Mouse (Mus musculus): ENCODE measurements around the gene Triobp. TPM values are rescaled to one million over a fixed set of nuclear protein-coding genes. Genes with fewer than 3 reads are reported as not detected.
A peak's percentile ranks its signal among the peaks of the same experiment; 100 is the strongest.

Gene Triobp
- polyA plus RNA-seq, 1 experiment from 2014 or later = 35.6 TPM

- no peak overlapping the region for H3K27ac ChIP-seq
- H3K27me3 ChIP-seq = no peaks in the 10 kb centered on the region
- peaks cover 23% of the 10 kb centered on the region for H3K4me1 ChIP-seq
- H3K36me3 ChIP-seq (ENCODE audit: poor library complexity, severe bottlenecking) = peaks cover 44% of the 10 kb centered on the region
- peak overlapping the region; percentile 39; the same call in 1 of the 2 replicates for H3K9ac ChIP-seq
- peak; percentile 40 for ATAC-seq
- no peaks in the 10 kb centered on the region for H3K9me3 ChIP-seq (replicated peaks)
- H3K4me3 ChIP-seq = peak overlapping the region; percentile 16; the same call in 1 of the 2 replicates
- H3K4me2 ChIP-seq = peak overlapping the region; percentile 47
- WGBS = 6% methylated on average over 9 of the region's 9 CpGs
Measured at GRCm38 (mm10) chr15:78942663-78943062, 4.9 kb upstream of the Triobp start.

GRCm38 (mm10) chr15:78946232-78946631 is 1.3 kb upstream of the Triobp start:
- peaks cover 19% of the 10 kb centered on the region for H3K36me3 ChIP-seq (ENCODE audit: poor library complexity, severe bottlenecking)
- no peak overlapping the region for H3K27ac ChIP-seq
- H3K9me3 ChIP-seq (replicated peaks) = no peaks in the 10 kb centered on the region
- no peak overlapping the region; the same call in 1 of the 2 replicates for H3K9ac ChIP-seq
- ATAC-seq = no peak
- H3K4me3 ChIP-seq = no peak overlapping the region
- H3K27me3 ChIP-seq = no peaks in the 10 kb centered on the region
- no peak overlapping the region for H3K4me2 ChIP-seq
- H3K4me1 ChIP-seq = peaks cover 36% of the 10 kb centered on the region
- 38% methylated on average over 7 of the region's 7 CpGs for WGBS

- Histone ChIP-seq H3K4me1 (peaks cover 30% of the 10 kb centered on the region), H3K9ac (peak overlapping the region; percentile 70), H3K36me3 (ENCODE audit: poor library complexity, severe bottlenecking) (peaks cover 31% of the 10 kb centered on the region), H3K9me3 (replicated peaks) (no peaks in the 10 kb centered on the region), H3K4me3 (peak overlapping the region; percentile 59), H3K27me3 (no peaks in the 10 kb centered on the region), H3K27ac (peak overlapping the region; percentile 55), H3K4me2 (peak overlapping the region; percentile 66)
- ATAC-seq = peak; percentile 30; the same call in 1 of the 2 replicates
- WGBS = under 1% methylated on average over 11 of the region's 11 CpGs
Measured at GRCm38 (mm10) chr15:78948152-78948725, 715 bp downstream of the Triobp start.

GRCm38 (mm10) chr15:78948883-78949282 is 1.4 kb downstream of the Triobp start:
- Histone ChIP-seq H3K9me3 (replicated peaks) (no peaks in the 10 kb centered on the region), H3K27me3 (no peaks in the 10 kb centered on the region), H3K4me1 (peaks cover 30% of the 10 kb centered on the region), H3K36me3 (ENCODE audit: poor library complexity, severe bottlenecking) (peaks cover 37% of the 10 kb centered on the region), H3K9ac (no peak overlapping the region), H3K4me2 (peak overlapping the region; percentile 66), H3K4me3 (peak overlapping the region; percentile 59), H3K27ac (no peak overlapping the region)
- no peak for ATAC-seq
- WGBS = 99% methylated on average over 3 of the region's 3 CpGs

GRCm38 (mm10) chr15:78955663-78956062 is 8.1 kb downstream of the Triobp start:
- H3K4me2 ChIP-seq = no peak overlapping the region
- H3K27ac ChIP-seq = no peak overlapping the region
- H3K4me3 ChIP-seq = no peak overlapping the region
- no peaks in the 10 kb centered on the region for H3K27me3 ChIP-seq
- ATAC-seq = no peak
- H3K9ac ChIP-seq = no peak overlapping the region
- no peaks in the 10 kb centered on the region for H3K9me3 ChIP-seq (replicated peaks)
- peaks cover 83% of the 10 kb centered on the region for H3K36me3 ChIP-seq (ENCODE audit: poor library complexity, severe bottlenecking)
- peaks cover 4% of the 10 kb centered on the region; the same call in 1 of the 2 replicates for H3K4me1 ChIP-seq
- 86% methylated on average over 3 of the region's 3 CpGs for WGBS

- Histone ChIP-seq H3K4me1 (no peaks in the 10 kb centered on the region), H3K27me3 (no peaks in the 10 kb centered on the region), H3K4me2 (no peak overlapping the region), H3K27ac (no peak overlapping the region), H3K36me3 (ENCODE audit: poor library complexity, severe bottlenecking) (peaks cover 83% of the 10 kb centered on the region), H3K9ac (no peak overlapping the region), H3K9me3 (replicated peaks) (no peaks in the 10 kb centered on the region), H3K4me3 (no peak overlapping the region)
- ATAC-seq = no peak
- 88% methylated on average over 4 of the region's 4 CpGs for WGBS
Measured at GRCm38 (mm10) chr15:78956351-78956750, 8.8 kb downstream of the Triobp start.

GRCm38 (mm10) chr15:78957021-78957420 is 9.5 kb downstream of the Triobp start:
- no peak for ATAC-seq
- Histone ChIP-seq H3K27ac (no peak overlapping the region), H3K4me2 (no peak overlapping the region), H3K36me3 (ENCODE audit: poor library complexity, severe bottlenecking) (peaks cover 83% of the 10 kb centered on the region), H3K4me3 (no peak overlapping the region), H3K9me3 (replicated peaks) (no peaks in the 10 kb centered on the region), H3K9ac (no peak overlapping the region), H3K27me3 (no peaks in the 10 kb centered on the region), H3K4me1 (no peaks in the 10 kb centered on the region)
- WGBS = 82% methylated on average over 15 of the region's 15 CpGs

- no peaks in the 10 kb centered on the region for H3K9me3 ChIP-seq (replicated peaks)
- peaks cover 81% of the 10 kb centered on the region for H3K36me3 ChIP-seq (ENCODE audit: poor library complexity, severe bottlenecking)
- peaks cover 7% of the 10 kb centered on the region for H3K4me1 ChIP-seq
- H3K9ac ChIP-seq = no peak overlapping the region
- H3K27me3 ChIP-seq = no peaks in the 10 kb centered on the region
- no peak for ATAC-seq
- no peak overlapping the region for H3K4me2 ChIP-seq
- no peak overlapping the region for H3K27ac ChIP-seq
- 92% methylated on average over 11 of the region's 11 CpGs for WGBS
- no peak overlapping the region for H3K4me3 ChIP-seq
Measured at GRCm38 (mm10) chr15:78959537-78959936, 12.0 kb downstream of the Triobp start.

GRCm38 (mm10) chr15:78960088-78960487 is 12.6 kb downstream of the Triobp start:
- H3K4me1 ChIP-seq = peaks cover 7% of the 10 kb centered on the region
- H3K9me3 ChIP-seq (replicated peaks) = no peaks in the 10 kb centered on the region
- no peak overlapping the region for H3K9ac ChIP-seq
- H3K27ac ChIP-seq = no peak overlapping the region
- 90% methylated on average over 4 of the region's 4 CpGs for WGBS
- no peaks in the 10 kb centered on the region for H3K27me3 ChIP-seq
- no peak for ATAC-seq
- no peak overlapping the region for H3K4me2 ChIP-seq
- peaks cover 84% of the 10 kb centered on the region for H3K36me3 ChIP-seq (ENCODE audit: poor library complexity, severe bottlenecking)
- no peak overlapping the region for H3K4me3 ChIP-seq

GRCm38 (mm10) chr15:78962885-78963284 is 15.4 kb downstream of the Triobp start:
- Histone ChIP-seq H3K4me3 (no peak overlapping the region), H3K27ac (no peak overlapping the region), H3K9me3 (replicated peaks) (no peaks in the 10 kb centered on the region), H3K9ac (no peak overlapping the region), H3K4me2 (no peak overlapping the region), H3K27me3 (no peaks in the 10 kb centered on the region), H3K36me3 (ENCODE audit: poor library complexity, severe bottlenecking) (peaks cover 97% of the 10 kb centered on the region), H3K4me1 (peaks cover 7% of the 10 kb centered on the region)
- WGBS = 27% methylated on average over 2 of the region's 2 CpGs
- ATAC-seq = 0 out of 2 replicates have a peak, but pooled peaks have one; percentile 27

GRCm38 (mm10) chr15:78971626-78972025 is 24.1 kb downstream of the Triobp start:
- no peak overlapping the region for H3K4me2 ChIP-seq
- ATAC-seq = no peak
- H3K4me3 ChIP-seq = no peak overlapping the region
- WGBS = 85% methylated on average over 6 of the region's 6 CpGs
- H3K36me3 ChIP-seq (ENCODE audit: poor library complexity, severe bottlenecking) = peaks cover 52% of the 10 kb centered on the region
- no peaks in the 10 kb centered on the region for H3K27me3 ChIP-seq
- H3K4me1 ChIP-seq = no peaks in the 10 kb centered on the region
- no peaks in the 10 kb centered on the region for H3K9me3 ChIP-seq (replicated peaks)
- H3K9ac ChIP-seq = no peak overlapping the region
- H3K27ac ChIP-seq = no peak overlapping the region

- ATAC-seq = no peak
- no peak overlapping the region for H3K4me3 ChIP-seq
- WGBS = 72% methylated on average over 7 of the region's 7 CpGs
Measured at GRCm38 (mm10) chr15:78973950-78974349, 26.4 kb downstream of the Triobp start.

GRCm38 (mm10) chr15:78977676-78978159 is 30.2 kb downstream of the Triobp start:
- Histone ChIP-seq H3K36me3 (ENCODE audit: poor library complexity, severe bottlenecking) (peaks cover 17% of the 10 kb centered on the region), H3K27ac (no peak overlapping the region), H3K27me3 (no peaks in the 10 kb centered on the region), H3K4me2 (no peak overlapping the region), H3K4me1 (peaks cover 12% of the 10 kb centered on the region), H3K9me3 (replicated peaks) (no peaks in the 10 kb centered on the region), H3K4me3 (no peak overlapping the region), H3K9ac (no peak overlapping the region)
- 86% methylated on average over 8 of the region's 8 CpGs for whole genome bisulfite sequencing
- ATAC-seq = no peak

More at GRCm38 (mm10) chr15:78973950-78974349, 26.4 kb downstream of the Triobp start:
- Histone ChIP-seq H3K4me1 (peaks cover 4% of the 10 kb centered on the region), H3K9ac (no peak overlapping the region), H3K9me3 (replicated peaks) (no peaks in the 10 kb centered on the region), H3K36me3 (ENCODE audit: poor library complexity, severe bottlenecking) (peaks cover 30% of the 10 kb centered on the region), H3K27me3 (no peaks in the 10 kb centered on the region), H3K27ac (no peak overlapping the region), H3K4me2 (no peak overlapping the region)
